Mouse (Mus musculus): ENCODE results near the gene Fkbp8.

GRCm38 (mm10) chr8:70535221-70535620 is 7.7 kb downstream of the Fkbp8 start:
- no peak for TF ChIP-seq CTCF (IDR thresholded peaks at IDR 0.05; ENCODE audit: low read depth)
- TF ChIP-seq EP300 (IDR thresholded peaks at IDR 0.05; ENCODE audit: low read depth) = no peak
